Mouse (Mus musculus): ENCODE results near the gene Amn1. TPM values are rescaled to one million over a fixed set of nuclear protein-coding genes. Genes with fewer than 3 reads are reported as not detected.

Gene Amn1
- total RNA-seq, 2 experiments from 2014 or later = 13.4 to 15.6 TPM

DNA sequence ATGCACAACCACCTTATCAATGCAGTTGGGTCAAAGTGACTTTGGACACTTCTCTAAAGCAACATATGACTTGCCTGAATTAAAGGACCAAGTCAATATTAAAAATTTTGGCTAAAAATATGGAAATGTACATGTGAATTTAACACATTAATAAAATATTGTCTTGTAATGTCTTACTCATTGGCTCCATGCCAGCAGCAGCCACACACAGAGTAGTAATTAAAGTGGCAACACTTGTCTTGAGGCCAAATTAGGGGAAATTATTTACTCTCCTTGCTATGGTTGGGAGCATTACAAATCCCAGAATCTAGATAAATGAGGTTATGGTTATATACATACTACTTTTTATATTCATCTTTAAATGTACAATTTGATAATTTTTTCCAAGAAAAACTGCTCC is 71.5 kb downstream of the Amn1 start:
- no peak for DNase-seq (ENCODE audit: low spot score)

DNA sequence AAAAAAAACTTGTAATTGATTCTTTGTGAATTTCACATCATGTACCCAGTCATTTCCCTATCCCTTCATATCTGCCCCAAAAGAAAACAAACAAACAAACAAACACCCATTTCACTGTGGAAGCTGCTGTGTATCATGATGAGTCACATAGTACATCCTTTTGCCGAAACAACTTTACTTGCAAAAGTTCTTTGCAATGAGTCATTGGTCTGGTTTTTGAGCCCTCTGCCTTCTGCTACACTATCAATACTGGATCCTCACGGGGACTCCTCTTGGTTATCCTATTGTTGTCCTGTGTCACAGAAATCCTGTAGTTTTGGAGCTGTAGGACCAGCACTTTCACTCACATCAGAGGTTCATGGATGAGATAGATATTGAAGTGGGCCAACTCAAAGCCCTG is 79.6 kb downstream of the Amn1 start:
- no peak for DNase-seq (ENCODE audit: low spot score)

DNA sequence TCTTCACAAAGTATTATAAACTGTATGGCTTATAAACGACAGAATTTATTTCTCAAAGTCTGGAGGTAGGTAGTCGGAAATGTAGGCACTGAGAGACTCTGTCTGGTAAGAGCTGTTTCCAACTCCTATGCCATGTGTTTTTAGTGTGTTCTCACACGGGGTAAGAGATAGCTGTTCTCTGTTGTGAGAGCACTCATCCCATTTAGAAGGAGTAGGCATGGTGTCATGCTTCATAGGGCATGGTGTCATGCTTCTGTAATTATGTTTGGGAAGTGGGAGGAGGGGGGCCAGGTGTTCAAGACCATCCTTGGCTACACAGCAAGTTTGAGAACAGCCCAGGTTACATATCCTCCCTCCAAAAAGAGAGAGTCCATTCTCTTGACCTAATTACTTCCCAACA is 80.9 kb downstream of the Amn1 start:
- DNase-seq (ENCODE audit: low spot score) = no peak

Other genes starting within 250 kb of the Amn1 start
- under 1 TPM; 0.62 to 0.91 TPM for gene Sinhcaf, start 242.2 kb downstream of the Amn1 start, total RNA-seq (2021)
- 10 to 100 TPM in 1 of 2 experiments, 1 to 10 TPM in 1; 5.9 to 12.4 TPM for gene Dennd5b, start 87.0 kb downstream of the Amn1 start, total RNA-seq (2021)
- not detected for gene Gm10203, start 58.5 kb downstream of the Amn1 start, total RNA-seq (2021)
- 10 to 100 TPM in 1 of 2 experiments, 1 to 10 TPM in 1; 9.5 to 13.0 TPM for gene Etfbkmt, start 48.9 kb downstream of the Amn1 start, total RNA-seq (2021)
- gene Resf1, start 120.7 kb upstream of the Amn1 start, total RNA-seq (2021) = 10 to 100 TPM; 11.3 to 13.1 TPM
- gene Bicd1, start 220.2 kb upstream of the Amn1 start, total RNA-seq (2021) = under 1 TPM; 0.59 to 0.74 TPM

Measured in gastrocnemius, adult 18-20 months (tissue).